Mouse (Mus musculus) monocyte, adult 5-6 weeks (primary cell): ENCODE measurements around the gene Zmynd19. TPM values are rescaled to one million over a fixed set of nuclear protein-coding genes. Genes with fewer than 3 reads are reported as not detected.

Experiments used
- ATAC-seq: fragments of 153-309, 156-312 bp; replicated peaks from 2 replicates; pipeline ENCODE4 v1.8.0; 2017; ENCODE audit warnings: mild to moderate bottlenecking; ENCODE audit not compliant: low TSS enrichment, insufficient number of reproducible peaks, severe bottlenecking, poor library complexity, low FRiP score
- total RNA-seq: library from RNA; stranded (forward); fragments of 200-1000, 200-491, 200-594 nt; gene quantifications from 3 replicates; pipeline ENCODE4 v1.2.3, GENCODE M21; 2017

Zmynd19 gene
- total RNA-seq, 1 experiment from 2014 or later, result 3.3 TPM

- no peak for ATAC-seq
These were observed 54.6 kb downstream of the Zmynd19 start for GRCm38 (mm10) chr2:25003946-25004786.

GRCm38 (mm10) chr2:25006767-25007166 is 57.2 kb downstream of the Zmynd19 start:
- no peak for ATAC-seq

GRCm38 (mm10) chr2:25008250-25008649 is 58.7 kb downstream of the Zmynd19 start:
- ATAC-seq, result no peak

Other genes starting within 250 kb of the Zmynd19 start
- gene Cacna1b, start 186.6 kb upstream of the Zmynd19 start, total RNA-seq, result not detected in 3 replicates
- gene Ehmt1, start 30.2 kb upstream of the Zmynd19 start, total RNA-seq, result 41.3 to 96.6 TPM (median 44.9 TPM) in 3 replicates
- gene Arrdc1, start 14.5 kb upstream of the Zmynd19 start, total RNA-seq, result 101 to 175 TPM (median 138 TPM) in 3 replicates
- 8.6 to 12.9 TPM (median 12.2 TPM) in 3 replicates for gene Dph7, start 12.6 kb downstream of the Zmynd19 start, total RNA-seq
- 22.5 to 54.3 TPM (median 43.5 TPM) in 3 replicates for gene Mrpl41, start 25.3 kb downstream of the Zmynd19 start, total RNA-seq
- gene Pnpla7, start 26.2 kb downstream of the Zmynd19 start, total RNA-seq, result 52.7 to 87.6 TPM (median 69.0 TPM) in 3 replicates
- gene Nsmf, start 104.6 kb downstream of the Zmynd19 start, total RNA-seq, result 7.6 to 28.3 TPM (median 20.0 TPM) in 3 replicates
- not detected in 3 replicates for gene Entpd8, start 130.5 kb downstream of the Zmynd19 start, total RNA-seq
- gene Noxa1, start 145.4 kb downstream of the Zmynd19 start, total RNA-seq, result 0.78 TPM in 1 of 3 replicates, not detected in the others
- gene Nrarp, start 231.0 kb downstream of the Zmynd19 start, total RNA-seq, result 22.3 to 51.8 TPM (median 24.4 TPM) in 3 replicates
- gene Tor4a, start 247.1 kb downstream of the Zmynd19 start, total RNA-seq, result 28.8 to 64.7 TPM (median 31.0 TPM) in 3 replicates